Mouse (Mus musculus): ENCODE measurements around the gene Copz2. TPM values are rescaled to one million over a fixed set of nuclear protein-coding genes. Genes with fewer than 3 reads are reported as not detected.

Copz2 gene
- 33.8 and 42.6 TPM in 2 replicates for polyA plus RNA-seq (2015; fragmentation: Nextera tagmentation; extraction: Ambion mirVana)

DNA sequence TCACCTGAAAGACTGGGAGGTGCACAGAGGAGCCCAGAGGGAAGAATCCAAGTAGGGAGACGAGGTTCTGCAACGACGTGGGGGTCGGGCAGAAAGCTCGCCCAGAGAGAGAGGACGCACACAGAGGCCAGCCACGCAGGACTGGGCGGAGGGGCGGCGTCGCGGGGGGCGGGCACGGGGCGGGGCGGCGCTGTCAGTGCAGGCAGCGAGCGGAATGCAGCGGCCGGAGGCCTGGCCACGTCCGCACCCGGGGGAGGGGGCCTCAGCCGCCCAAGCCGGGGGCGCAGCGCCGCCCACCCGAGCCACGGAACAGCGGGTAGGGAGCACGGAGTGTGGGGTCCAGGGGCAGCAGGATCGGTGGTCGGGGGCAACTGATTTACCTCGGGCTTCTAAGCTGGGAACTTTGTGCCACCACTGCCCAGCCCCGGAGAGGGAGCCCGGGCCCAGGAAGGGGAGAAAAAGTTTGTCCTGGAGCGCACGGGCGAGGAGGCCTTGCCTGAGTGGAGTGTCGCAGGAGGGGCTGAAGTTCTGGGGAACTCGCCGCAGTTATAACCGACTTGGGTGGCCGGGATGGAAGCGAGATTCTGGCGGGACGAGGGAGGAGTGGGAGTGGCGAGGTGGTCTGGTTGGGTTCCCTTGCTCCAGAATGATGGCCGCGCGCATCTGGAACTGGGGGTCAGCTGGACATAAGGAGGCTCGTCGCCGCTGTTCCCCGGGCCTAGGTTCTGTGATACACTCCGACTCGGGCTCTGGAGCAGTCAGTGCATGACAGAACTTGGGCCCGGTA lies at the start of gene Copz2:
Copz2 (plus strand) TSS at position 190 of the 787 bp plus-strand sequence.

DNA sequence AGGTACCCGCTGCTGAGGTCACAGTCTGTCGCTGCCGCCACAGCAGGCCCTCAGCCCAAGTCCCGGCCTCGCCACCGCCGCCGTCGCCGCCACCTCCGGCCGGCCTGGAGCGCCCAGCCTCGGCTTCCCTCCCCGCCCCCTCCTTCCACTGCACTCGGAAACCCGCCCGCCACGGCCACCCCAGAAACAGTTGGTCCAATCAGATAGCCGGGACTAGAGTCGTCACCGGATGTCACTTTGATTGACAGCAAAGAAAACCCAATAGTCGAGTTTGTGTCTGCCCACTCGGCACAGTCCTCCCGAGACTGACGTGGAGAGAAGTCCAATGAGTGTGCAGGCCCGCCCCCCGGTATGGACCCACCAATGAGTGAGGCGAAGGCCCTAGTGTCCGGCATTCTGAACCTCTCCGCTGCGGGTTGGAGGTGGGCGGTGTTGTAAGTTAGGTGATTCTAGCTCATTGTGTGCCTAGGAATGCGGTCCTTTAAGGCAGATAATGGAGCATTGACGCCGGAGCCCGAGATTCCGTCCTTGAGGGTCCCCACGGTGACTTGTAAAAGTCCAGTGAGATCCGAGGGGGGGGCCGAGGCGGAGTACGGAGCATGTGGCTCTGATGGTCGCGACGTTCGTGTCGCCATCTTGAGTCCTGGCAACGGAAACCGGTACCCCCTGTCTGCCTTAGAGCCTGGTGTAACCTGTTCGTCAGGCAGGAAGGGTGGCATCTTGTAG lies 19.7 kb upstream of the Copz2 start, which contains the start of gene Nfe2l1:
Nfe2l1 (minus strand) TSS at position 156 of the 726 bp plus-strand sequence.

MicroRNA genes within 50 kb of the gene (microRNA counts, 519-probe panel; counts per million panel counts)
- microRNA mmu-miR-152: 7,737 counts per million, percentile 74 among the panel's probes with 10 or more counts

Other genes with a start within 250 kb of the Copz2 start
- gene Snx11, start 72.3 kb upstream of the Copz2 start, polyA plus RNA-seq (2015; fragmentation: Nextera tagmentation; extraction: Ambion mirVana): 12.6 and 14.4 TPM in 2 replicates
- 48.6 and 50.7 TPM in 2 replicates for gene Cbx1, start 60.7 kb upstream of the Copz2 start, polyA plus RNA-seq (2015; fragmentation: Nextera tagmentation; extraction: Ambion mirVana)
- 18.3 and 22.8 TPM in 2 replicates for gene Nfe2l1, start 19.9 kb upstream of the Copz2 start, polyA plus RNA-seq (2015; fragmentation: Nextera tagmentation; extraction: Ambion mirVana)
- 44.2 and 45.6 TPM in 2 replicates for gene Cdk5rap3, start 66.6 kb downstream of the Copz2 start, polyA plus RNA-seq (2015; fragmentation: Nextera tagmentation; extraction: Ambion mirVana)
- 3.2 and 4.4 TPM in 2 replicates for gene Prr15l, start 78.2 kb downstream of the Copz2 start, polyA plus RNA-seq (2015; fragmentation: Nextera tagmentation; extraction: Ambion mirVana)
- gene Pnpo, start 94.1 kb downstream of the Copz2 start, polyA plus RNA-seq (2015; fragmentation: Nextera tagmentation; extraction: Ambion mirVana): 410 and 492 TPM in 2 replicates
- gene Sp2, start 133.1 kb downstream of the Copz2 start, polyA plus RNA-seq (2015; fragmentation: Nextera tagmentation; extraction: Ambion mirVana): 14.4 and 14.5 TPM in 2 replicates
- gene Sp6, start 163.5 kb downstream of the Copz2 start, polyA plus RNA-seq (2015; fragmentation: Nextera tagmentation; extraction: Ambion mirVana): 0.11 TPM in 1 of 2 replicates, not detected in the other
- 6.8 and 8.7 TPM in 2 replicates for gene Scrn2, start 180.1 kb downstream of the Copz2 start, polyA plus RNA-seq (2015; fragmentation: Nextera tagmentation; extraction: Ambion mirVana)
- 0.41 TPM in 2 replicates for gene Lrrc46, start 191.5 kb downstream of the Copz2 start, polyA plus RNA-seq (2015; fragmentation: Nextera tagmentation; extraction: Ambion mirVana)
- 41.0 and 45.8 TPM in 2 replicates for gene Mrpl10, start 191.7 kb downstream of the Copz2 start, polyA plus RNA-seq (2015; fragmentation: Nextera tagmentation; extraction: Ambion mirVana)
- 4.7 and 7.1 TPM in 2 replicates for gene Osbpl7, start 200.8 kb downstream of the Copz2 start, polyA plus RNA-seq (2015; fragmentation: Nextera tagmentation; extraction: Ambion mirVana)

All from spleen, postnatal 0 days (tissue).